Mouse (Mus musculus) induced T-regulatory cell, adult 2 months (primary cell): ENCODE measurements around the gene Adamts8.

ENCODE experiments used
- DNase-seq: peaks from one replicate; pipeline ENCODE4 v3.0.0-alpha.2; 2012; ENCODE audit warnings: low read depth

Gene Adamts8

DNA sequence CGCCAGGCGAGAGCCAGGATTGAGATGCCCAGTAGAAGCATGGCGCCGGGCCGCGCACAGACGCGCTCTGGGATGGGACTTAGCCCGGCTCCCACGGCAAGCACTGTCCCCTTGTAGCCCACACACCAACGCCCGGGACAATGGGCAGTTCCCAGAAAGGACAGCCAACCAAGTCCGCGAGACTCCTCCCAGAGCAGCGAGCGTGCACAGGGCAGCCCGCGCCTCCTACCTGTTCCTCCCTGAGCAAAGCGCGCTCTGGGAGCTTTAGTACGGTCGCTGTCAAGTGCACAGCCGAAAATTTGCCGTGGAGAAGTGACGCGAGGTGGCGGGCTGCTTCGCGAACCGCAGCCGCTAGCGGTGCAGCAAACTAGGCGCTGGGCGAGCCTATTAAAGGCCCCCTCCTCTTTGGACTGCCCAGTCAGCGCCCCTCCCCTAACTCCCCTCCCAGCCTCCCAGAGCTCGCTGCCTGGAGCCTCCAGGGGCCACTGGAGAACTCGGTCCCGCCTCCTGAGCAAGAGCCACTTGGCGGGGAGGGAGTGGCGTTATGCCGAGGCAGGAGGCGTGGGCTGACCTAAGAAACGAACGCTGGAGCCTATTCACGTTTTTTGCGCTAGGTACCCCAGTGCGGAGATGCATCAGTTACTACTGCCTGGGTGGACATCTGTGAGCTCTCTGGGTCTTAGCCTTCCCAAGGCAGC is 20.0 kb upstream of the Adamts8 start, which contains the start of gene Adamts15:
Adamts15 (minus strand) TSS at position 256 of the 698 bp plus-strand sequence.
- DNase-seq: no peak

GRCm38 (mm10) chr9:30928759-30929158 is 13.6 kb upstream of the Adamts8 start:
- DNase-seq: no peak

GRCm38 (mm10) chr9:30932346-30932745 is 10.0 kb upstream of the Adamts8 start:
- DNase-seq: no peak

- DNase-seq: no peak
Observed at GRCm38 (mm10) chr9:30934827-30935226, 7.5 kb upstream of the Adamts8 start.

GRCm38 (mm10) chr9:30936674-30937438 is 5.5 kb upstream of the Adamts8 start:
- DNase-seq: peak; percentile 39

GRCm38 (mm10) chr9:30940328-30940727 is 2.0 kb upstream of the Adamts8 start:
- peak; percentile 67 for DNase-seq

- DNase-seq: no peak
Observed at GRCm38 (mm10) chr9:30943341-30943740, 979 bp downstream of the Adamts8 start.

DNA sequence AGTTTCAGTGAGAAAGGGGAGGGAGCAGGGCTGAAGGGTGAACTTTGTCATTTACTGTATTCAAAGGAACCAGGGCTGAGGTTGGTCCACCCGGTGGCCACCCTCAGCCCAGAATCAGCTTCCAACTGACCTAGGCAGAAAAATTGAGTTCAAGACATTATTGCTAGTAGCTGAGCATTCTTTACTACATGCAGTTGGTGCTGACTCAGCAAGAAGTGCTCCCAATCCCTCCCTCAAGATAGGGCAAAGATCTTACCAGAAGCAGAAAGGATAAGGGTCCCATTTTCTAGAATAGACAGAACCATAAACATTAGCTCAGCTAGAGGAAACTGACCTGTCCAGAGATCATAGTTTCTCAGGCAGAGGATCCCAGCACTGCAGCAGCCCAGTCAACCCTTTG is 1.9 kb downstream of the Adamts8 start:
- DNase-seq: no peak

DNA sequence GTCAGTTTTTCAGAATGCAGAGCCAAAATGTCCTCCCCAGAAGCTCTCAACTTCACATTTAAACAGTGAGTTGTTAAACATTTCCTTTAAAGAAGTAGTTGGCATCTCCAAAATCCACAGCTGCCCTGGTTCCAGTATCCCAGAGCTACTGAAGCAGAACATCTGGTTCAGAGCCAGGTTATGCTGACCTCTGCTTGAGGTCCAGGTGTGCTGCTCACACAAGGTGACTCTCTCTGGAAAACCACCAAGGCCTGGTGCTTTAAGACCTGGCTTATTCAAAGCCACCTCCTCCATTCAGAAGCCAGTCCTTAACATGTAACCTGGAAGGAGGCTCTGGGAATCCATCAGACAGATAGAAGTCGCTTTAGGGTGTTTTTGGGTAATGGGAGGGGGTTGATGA is 2.9 kb downstream of the Adamts8 start:
- no peak for DNase-seq

- DNase-seq: no peak
Observed at GRCm38 (mm10) chr9:30949422-30949821, 7.1 kb downstream of the Adamts8 start.

GRCm38 (mm10) chr9:30949971-30950370 is 7.6 kb downstream of the Adamts8 start:
- DNase-seq: no peak

GRCm38 (mm10) chr9:30950592-30950991 is 8.2 kb downstream of the Adamts8 start:
- DNase-seq: no peak

DNA sequence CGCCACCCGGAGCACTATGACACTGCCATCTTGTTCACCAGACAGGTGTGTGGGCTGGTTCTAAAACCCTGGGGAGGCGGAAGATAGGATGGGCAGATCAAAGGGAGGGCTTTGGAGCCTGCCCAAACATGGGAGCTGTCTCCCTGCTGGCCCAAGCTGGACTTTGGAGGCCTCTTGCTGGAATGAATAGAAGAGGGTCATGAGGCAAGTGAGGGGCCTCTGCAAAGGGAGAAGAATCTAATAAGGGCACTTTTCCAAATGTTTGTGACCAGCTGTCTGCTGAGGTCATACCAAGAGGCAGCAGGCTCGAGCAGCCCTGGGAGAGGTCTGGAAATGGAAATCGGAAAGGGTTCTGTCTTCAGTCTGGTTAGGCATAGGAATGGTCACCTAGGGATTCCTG is 9.1 kb downstream of the Adamts8 start:
- DNase-seq: no peak

- peak; percentile 21 for DNase-seq
Observed at GRCm38 (mm10) chr9:30953287-30953686, 10.9 kb downstream of the Adamts8 start.

GRCm38 (mm10) chr9:30955246-30955645 is 12.9 kb downstream of the Adamts8 start:
- no peak for DNase-seq

DNA sequence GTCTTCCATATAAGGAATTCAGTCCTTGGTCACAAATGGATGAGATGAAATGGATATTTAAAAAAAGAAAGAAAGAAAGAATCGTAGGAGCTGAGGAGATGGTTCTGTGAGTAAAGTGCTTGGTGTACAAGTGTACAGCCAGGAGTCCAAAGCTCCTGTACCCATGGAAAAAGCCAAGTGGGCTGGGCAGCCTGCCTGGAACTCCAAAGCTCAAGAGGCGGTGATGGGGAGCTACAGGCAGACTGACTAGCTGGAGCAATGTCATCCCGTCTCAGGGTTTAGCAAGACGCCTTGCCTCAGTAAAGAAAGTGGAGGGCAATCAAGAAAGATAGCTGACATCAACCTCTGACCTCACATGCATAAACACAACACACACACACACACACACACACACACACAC is 21.4 kb downstream of the Adamts8 start:
- DNase-seq: no peak

DNA sequence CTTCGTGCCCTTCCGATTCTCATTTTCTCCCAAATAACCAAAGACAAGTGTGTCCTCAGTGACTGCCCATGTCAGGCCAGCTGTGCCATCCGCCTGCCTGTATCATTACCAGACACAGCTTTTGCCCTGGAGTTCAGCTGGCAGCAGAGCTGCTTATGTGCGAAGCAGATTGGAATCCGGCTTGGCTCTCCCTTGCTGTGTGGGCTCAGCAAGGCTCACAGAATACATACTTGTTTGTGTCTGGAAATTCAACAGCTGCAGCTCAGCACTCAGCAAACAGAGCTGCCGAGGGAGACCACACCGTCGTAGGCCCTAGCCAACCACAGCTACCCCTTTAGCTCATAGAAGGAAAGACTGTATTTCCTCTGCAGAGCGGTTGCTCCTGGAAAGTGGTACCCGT is 22.3 kb downstream of the Adamts8 start:
- no peak for DNase-seq

DNA sequence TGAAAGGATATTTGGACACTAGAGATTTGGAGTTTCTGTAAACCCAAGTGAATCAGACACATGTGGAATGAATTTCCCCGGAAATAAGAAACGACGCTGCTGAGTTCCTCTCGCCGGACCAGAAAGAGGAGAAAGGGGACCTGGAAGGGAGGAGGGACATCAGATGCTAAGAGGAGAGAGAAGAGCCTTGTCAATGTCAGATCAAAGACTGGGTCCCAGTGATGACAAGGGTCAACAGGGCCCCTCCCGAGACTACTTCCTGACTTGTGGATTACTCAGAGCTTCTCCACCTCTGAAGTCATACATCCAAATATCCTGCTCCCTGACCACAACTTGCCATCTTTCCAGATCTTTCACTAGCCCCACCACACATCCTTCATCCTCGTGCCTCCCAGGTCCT is 24.5 kb downstream of the Adamts8 start:
- DNase-seq: no peak

DNA sequence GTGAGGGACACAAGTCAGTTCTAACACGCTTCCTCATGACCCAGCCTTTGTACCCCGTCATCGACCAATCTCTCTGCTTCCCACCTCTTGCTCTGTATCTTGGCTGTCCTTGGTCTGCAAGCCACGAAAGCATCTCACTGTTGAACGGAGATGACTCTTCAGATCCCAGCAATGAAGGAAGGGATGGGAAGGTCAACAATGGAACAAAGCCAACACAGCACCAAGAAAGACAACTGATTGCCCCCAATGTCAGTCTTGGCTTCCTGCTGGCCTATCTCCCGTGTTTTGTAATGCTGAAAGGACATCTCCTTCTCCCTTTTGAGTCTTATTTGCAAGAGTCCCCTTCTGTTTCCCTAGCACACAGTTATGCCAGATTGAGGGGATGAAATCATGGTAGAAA is 25.8 kb downstream of the Adamts8 start:
- DNase-seq: no peak

- DNase-seq: no peak
Observed at GRCm38 (mm10) chr9:30970001-30970400, 27.6 kb downstream of the Adamts8 start.

- no peak for DNase-seq
Observed at GRCm38 (mm10) chr9:30971967-30972366, 29.6 kb downstream of the Adamts8 start.

DNA sequence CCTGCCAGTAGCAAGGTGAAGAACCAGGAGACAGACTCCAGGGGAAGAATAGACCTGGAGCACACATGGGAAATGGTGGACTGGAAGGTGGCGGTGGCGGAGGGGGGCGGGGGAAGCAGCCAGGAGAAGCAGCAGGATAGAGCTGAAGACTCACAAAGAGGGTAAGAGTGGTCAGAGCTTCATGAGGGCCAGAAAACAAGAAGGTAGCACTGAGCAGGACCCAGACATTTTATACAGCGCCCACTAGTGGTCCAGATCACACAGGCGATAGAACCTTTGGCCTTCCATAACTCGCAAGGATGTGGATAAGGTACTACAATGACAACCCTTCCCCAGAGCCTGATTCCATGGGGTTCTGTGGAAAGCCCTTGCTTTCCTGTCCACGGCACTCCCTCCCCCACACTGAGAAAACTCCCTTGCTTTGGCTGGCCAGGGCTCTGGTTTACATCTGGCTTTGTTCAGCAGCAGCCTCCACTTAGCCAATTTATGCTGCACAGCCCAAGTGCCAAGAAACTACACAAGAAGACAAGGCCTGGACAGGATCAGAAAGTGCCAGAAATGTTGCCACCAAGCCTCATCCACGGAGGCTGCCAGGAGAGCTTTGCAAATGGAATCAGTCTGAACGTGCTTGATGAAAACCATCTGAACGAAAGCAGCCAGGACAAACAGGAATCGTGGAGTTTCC is 34.1 kb downstream of the Adamts8 start:
- peak; percentile 2 for DNase-seq

GRCm38 (mm10) chr9:30980467-30980866 is 38.1 kb downstream of the Adamts8 start:
- no peak for DNase-seq
